Comparison of ENCODE assay signal across 12 mouse cellular contexts in the genomic region with DNA sequence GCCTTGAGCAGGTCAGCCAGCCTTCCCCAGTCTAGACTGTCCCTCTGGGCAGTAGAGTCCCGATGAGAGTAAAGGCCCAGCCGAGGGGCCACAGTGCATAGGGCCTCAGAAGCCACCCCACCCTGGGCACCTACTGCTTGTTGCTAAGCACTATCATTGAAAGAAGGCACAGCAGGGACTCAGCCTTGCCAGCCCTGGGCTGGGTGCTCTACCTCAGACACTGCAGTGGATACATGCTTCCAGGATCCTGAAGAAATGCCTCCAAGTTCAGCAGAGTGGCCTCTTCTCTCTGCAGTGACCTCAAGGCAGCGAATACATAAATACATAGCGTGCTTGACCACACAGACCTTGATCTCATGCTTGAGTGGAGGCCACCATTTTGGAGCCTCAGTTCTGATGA.
A peak's percentile ranks its signal among the peaks of the same experiment; 100 is the strongest.
DNase-seq lines count a peak whose midpoint lies in the region; ATAC-seq lines count a peak whose summit lies in the region.
"Had no signal": no experiment of that assay in that cellular context is flagged by ENCODE, and none has a peak within 500 bp of the region (broad histone marks: within the 10 kb centered on the region; RNA-seq: fewer than 3 reads in every experiment).

No protein-coding gene starts in this region.

- H3K4me2 ChIP-seq in heart, embryonic 14.5 days (ENCODE audit: low read length) = no peak overlapping the region
- no peak overlapping the region for H3K4me2 ChIP-seq in limb, embryonic 15.5 days

- no peaks in the 10 kb centered on the region for H3K27me3 ChIP-seq in heart, embryonic 14.5 days (ENCODE audit: control insufficient read depth, insufficient read depth, low read length)
- H3K27me3 ChIP-seq in limb, embryonic 15.5 days = no peaks in the 10 kb centered on the region

- H3K4me1 ChIP-seq in heart, embryonic 14.5 days (ENCODE audit: control insufficient read depth in 2 of 2, insufficient read depth in 2 of 2, low read length in 2 of 2) = peaks cover 16 to 23% of the 10 kb centered on the region in 2 experiments
- peaks cover 46% of the 10 kb centered on the region for H3K4me1 ChIP-seq in limb, embryonic 15.5 days

- DNase-seq in heart, adult 18-20 months = no peak
- peak; percentile 8 for DNase-seq in urinary bladder, adult 2 months (ENCODE audit: low spot score)
- DNase-seq in urinary bladder, adult 18-20 months (ENCODE audit: low spot score in 2 of 2) = no peak
- no peak for DNase-seq in left cerebral cortex, postnatal 14 days (ENCODE audit: low spot score in 2 of 2)
- DNase-seq in cerebellum, adult 9-11 months = no peak
- DNase-seq in MN1 (ENCODE audit: low spot score) = no peak
- DNase-seq: cerebellum, postnatal 10 days; kidney, adult 8-10 months; lung, postnatal 14 days; right cerebral cortex, postnatal 25 days had no signal

- no peaks in the 10 kb centered on the region for H3K36me3 ChIP-seq in heart, embryonic 14.5 days (ENCODE audit: control insufficient read depth, insufficient read depth, low read length)
- H3K36me3 ChIP-seq in limb, embryonic 15.5 days = no peaks in the 10 kb centered on the region

- no peak for ATAC-seq in heart, embryonic 14.5 days (ENCODE audit: insufficient number of reproducible peaks, insufficient read depth, low FRiP score, low read depth)
- ATAC-seq in limb, embryonic 15.5 days (ENCODE audit: insufficient number of reproducible peaks, low FRiP score, low TSS enrichment, low read depth) = no peak

- no peak overlapping the region for H3K9ac ChIP-seq in heart, embryonic 14.5 days (ENCODE audit: low read length)
- no peak overlapping the region for H3K9ac ChIP-seq in limb, embryonic 15.5 days

- intact Hi-C loops in left cerebral cortex, postnatal 14 days (cut with DNase I) = no loop called here

- WGBS in heart, embryonic 14.5 days = 87% methylated on average over 4 of the region's 4 CpGs
- WGBS in limb, embryonic 15.5 days = 86% methylated on average over 4 of the region's 4 CpGs

- peak overlapping the region; percentile 19 to 59; a peak in 3 of 4 replicates for H3K27ac ChIP-seq in heart, embryonic 14.5 days (replicated peaks in 1 of 2; ENCODE audit: control insufficient read depth in 1 of 2, insufficient read depth in 1 of 2, low read depth in 2 of 2, low read length in 2 of 2)
- H3K27ac ChIP-seq in limb, embryonic 15.5 days = peak overlapping the region; percentile 94

- no peaks in the 10 kb centered on the region for H3K9me3 ChIP-seq in heart, embryonic 14.5 days (ENCODE audit: control insufficient read depth, low read length)
- H3K9me3 ChIP-seq in limb, embryonic 15.5 days = no peaks in the 10 kb centered on the region

- no peak overlapping the region for H3K4me3 ChIP-seq in heart, embryonic 14.5 days (ENCODE audit: control insufficient read depth in 1 of 2, insufficient read depth in 1 of 2, low read depth in 1 of 2, low read length in 2 of 2)
- no peak overlapping the region for H3K4me3 ChIP-seq in limb, embryonic 15.5 days
